Mouse (Mus musculus) liver, adult 2 months (tissue): Measurements from ENCODE around the gene Pafah2.

Experiments
- CTCF ChIP-seq: fragments of 200-500 bp; IDR thresholded peaks from 2 replicates; pipeline ENCODE4 v1.5.1; 2011; ENCODE audit warnings: low read depth, low read length, control low read depth
- POLR2A ChIP-seq: fragments of 200-500 bp; IDR thresholded peaks from 2 replicates; pipeline ENCODE4 v1.6.1; 2011; ENCODE audit warnings: low read length, control low read depth; ENCODE audit not compliant: insufficient read depth; ENCODE audit errors: extremely low read depth

DNA sequence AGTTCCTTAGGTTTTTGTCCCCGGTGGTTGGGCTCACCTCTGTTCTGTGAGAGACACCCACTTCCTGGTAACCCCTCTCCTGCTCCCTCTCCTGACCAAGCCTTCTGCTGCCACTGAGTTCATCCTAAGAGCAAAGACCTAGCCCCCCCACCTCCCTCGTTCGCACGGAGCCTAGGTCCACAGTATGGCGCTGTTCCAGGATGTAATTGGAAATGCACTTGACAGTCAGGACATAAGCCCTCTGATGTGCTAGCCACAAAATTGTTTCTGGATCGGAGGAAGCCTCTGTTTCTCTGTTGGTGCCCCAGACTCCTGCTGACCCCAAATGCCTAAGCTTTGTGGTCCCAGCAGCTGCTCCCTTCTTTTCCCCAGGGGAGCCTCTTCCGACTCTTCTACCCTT lies 7.6 kb downstream of the Pafah2 start:
- no peak for TF ChIP-seq CTCF
- no peak for TF ChIP-seq POLR2A
